8 mouse cellular contexts compared by ENCODE assay signal in the genomic region with DNA sequence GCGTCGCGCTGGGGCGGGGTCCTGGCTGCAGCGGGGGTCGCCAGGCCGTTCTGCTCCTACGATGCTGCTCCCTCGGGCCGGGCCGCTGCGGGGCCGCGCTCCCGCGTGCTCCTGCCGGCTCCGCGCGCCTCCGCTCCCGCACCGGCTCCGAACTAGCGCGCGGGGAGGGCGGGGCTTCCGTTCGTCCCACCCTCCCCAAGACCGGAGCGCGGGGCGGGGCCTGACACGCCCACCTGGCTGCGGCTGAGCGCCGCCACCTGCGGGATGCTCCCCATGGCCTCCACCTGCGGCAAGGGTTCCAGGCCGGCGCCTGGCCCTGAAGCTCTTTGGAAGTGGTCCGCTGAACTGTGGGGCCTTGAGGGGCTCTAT. TPM values are rescaled to one million over a fixed set of nuclear protein-coding genes. Genes with fewer than 3 reads are reported as not detected.
DNase-seq lines count a peak whose midpoint lies in the region; ATAC-seq lines count a peak whose summit lies in the region.

A gene (minus strand): TSS at position 157 of the 369 bp plus-strand sequence.

- no peaks in the 10 kb centered on the region for H3K36me3 ChIP-seq in hindbrain, embryonic 12.5 days
- no peaks in the 10 kb centered on the region for H3K36me3 ChIP-seq in lung, embryonic 16.5 days (ENCODE audit: control insufficient read depth, insufficient read depth, low read length)

- peaks cover 25% of the 10 kb centered on the region for H3K27me3 ChIP-seq in hindbrain, embryonic 12.5 days
- peaks cover 40% of the 10 kb centered on the region for H3K27me3 ChIP-seq in lung, embryonic 16.5 days (ENCODE audit: control insufficient read depth, insufficient read depth, low read depth, low read length)

- peak within 1 kb of the TSS; percentile 92 for H3K4me3 ChIP-seq in hindbrain, embryonic 12.5 days
- peak within 1 kb of the TSS; percentile 66 for H3K4me3 ChIP-seq in lung, embryonic 16.5 days (ENCODE audit: low read length)

- peak within 1 kb of the TSS; percentile 93 for H3K27ac ChIP-seq in hindbrain, embryonic 12.5 days
- no peak within 1 kb of the TSS for H3K27ac ChIP-seq in lung, embryonic 16.5 days (ENCODE audit: low read length)

- ATAC-seq in hindbrain, embryonic 12.5 days (ENCODE audit: low FRiP score) = peak; percentile 74
- ATAC-seq in lung, embryonic 16.5 days (ENCODE audit: low read depth) = peak; percentile 83

- peak within 1 kb of the TSS; percentile 90 for H3K4me2 ChIP-seq in hindbrain, embryonic 12.5 days (replicated peaks)
- peak within 1 kb of the TSS; percentile 96 for H3K4me2 ChIP-seq in lung, embryonic 16.5 days (ENCODE audit: low read depth, low read length)

- H3K9ac ChIP-seq in hindbrain, embryonic 12.5 days = peak within 1 kb of the TSS; percentile 96
- peak within 1 kb of the TSS; percentile 59 for H3K9ac ChIP-seq in lung, embryonic 16.5 days (ENCODE audit: low read length)

- DNase-seq in R1 (ENCODE audit: low read depth, low spot score) = peak; percentile 69
- peak; percentile 92 for DNase-seq in cerebellum, adult 9-10 months
- peak; percentile 58 to 72 for DNase-seq in frontal cortex, postnatal 14 days (ENCODE audit: low spot score in 2 of 2)
- DNase-seq in layer of hippocampus, postnatal 14 days (ENCODE audit: low spot score in 2 of 2) = peak; percentile 78 to 81
- DNase-seq in right cerebral cortex, adult 18-20 months = peak; percentile 88
- DNase-seq in urinary bladder, adult 2 months (ENCODE audit: low spot score) = peak; percentile 47

- peaks cover 34% of the 10 kb centered on the region for H3K4me1 ChIP-seq in hindbrain, embryonic 12.5 days
- peaks cover 4% of the 10 kb centered on the region; the same call in 1 of the 2 replicates for H3K4me1 ChIP-seq in lung, embryonic 16.5 days (replicated peaks; ENCODE audit: control insufficient read depth, insufficient read depth, low read length)

- under 1% methylated on average over 42 of the region's 43 CpGs for WGBS in hindbrain, embryonic 12.5 days
- under 1% methylated on average over 31 of the region's 43 CpGs for WGBS in lung, embryonic 16.5 days

- no peaks in the 10 kb centered on the region for H3K9me3 ChIP-seq in hindbrain, embryonic 12.5 days (replicated peaks)
- no peaks in the 10 kb centered on the region for H3K9me3 ChIP-seq in lung, embryonic 16.5 days (ENCODE audit: control insufficient read depth, low read length)

RNA-seq across cellular contexts. Expression of the gene that starts here (rescaled TPM):
- polyA plus RNA-seq in hindbrain, embryonic 12.5 days (2016; fragmentation: Nextera tagmentation; extraction: Ambion mirVana) = 16.0 and 16.2 TPM in 2 replicates
- 10 to 100 TPM; 91.9 to 99.8 TPM for total RNA-seq in layer of hippocampus, postnatal 14 days (2021)
- 0.85 and 0.98 TPM in 2 replicates for polyA plus RNA-seq in lung, embryonic 16.5 days (2015; fragmentation: Nextera tagmentation; extraction: Ambion mirVana)
- 14.9 and 28.9 TPM in 2 replicates for polyA plus RNA-seq in urinary bladder, adult 2 months (2012; rRNA removed)

Comparison
In these comparisons a context has a peak if more than half of its experiments do, and no peak if none do; other contexts are left out.
1. Peak in ATAC-seq, H3K4me3 ChIP-seq, H3K9ac ChIP-seq and H3K4me2 ChIP-seq in lung, embryonic 16.5 days; RNA of the gene not detected or under 1 TPM.